Mouse (Mus musculus) bone marrow macrophage, adult 2 months (primary cell): ENCODE results near the gene Zdhhc1. TPM values are rescaled to one million over a fixed set of nuclear protein-coding genes. Genes with fewer than 3 reads are reported as not detected.

ENCODE experiments used
- H3K27ac ChIP-seq: 2 replicates; pipeline ENCODE4 v1.5.1; 2012; ENCODE audit warnings: low read depth, low read length; ENCODE audit not compliant: insufficient read depth
- H3K4me1 ChIP-seq: 2 replicates; pipeline ENCODE4 v1.6.1; 2012; ENCODE audit warnings: low read length; ENCODE audit not compliant: control insufficient read depth, insufficient read depth
- H3K4me3 ChIP-seq: 2 replicates; pipeline ENCODE4 v1.5.1; 2012; ENCODE audit warnings: mild to moderate bottlenecking, low read length, moderate library complexity; ENCODE audit not compliant: insufficient read depth
- CTCF ChIP-seq: IDR thresholded peaks from 2 replicates; pipeline ENCODE4 v1.5.1; 2012; ENCODE audit warnings: low read depth, mild to moderate bottlenecking, low read length, moderate library complexity
- POLR2A ChIP-seq: IDR thresholded peaks from 2 replicates; pipeline ENCODE4 v1.6.1; 2012; ENCODE audit warnings: mild to moderate bottlenecking, low read depth, low read length, borderline replicate concordance
- polyA plus RNA-seq: library from polyadenylated mRNA; stranded (reverse); fragments of >200 nt; gene quantifications from 2 replicates; pipeline ENCODE4 v1.2.4, GENCODE M21; 2012; ENCODE audit not compliant: missing spikeins, insufficient read depth, insufficient read length

The Zdhhc1 gene
- polyA plus RNA-seq, 1 experiment = 16.0 TPM

GRCm38 (mm10) chr8:105481013-105481412 is 15.7 kb downstream of the Zdhhc1 start:
- TF ChIP-seq CTCF = no peak
- TF ChIP-seq POLR2A = no peak
- no peaks in the 10 kb centered on the region for H3K4me1 ChIP-seq
- no peak overlapping the region for H3K4me3 ChIP-seq
- no peak overlapping the region for H3K27ac ChIP-seq

- TF ChIP-seq CTCF = no peak
- TF ChIP-seq POLR2A = no peak
- no peak overlapping the region for H3K4me3 ChIP-seq
- H3K4me1 ChIP-seq = no peaks in the 10 kb centered on the region
- no peak overlapping the region for H3K27ac ChIP-seq
Measured at GRCm38 (mm10) chr8:105477792-105478191, 18.9 kb downstream of the Zdhhc1 start.

GRCm38 (mm10) chr8:105476628-105477413 is 19.9 kb downstream of the Zdhhc1 start:
- peak; percentile 64; the same call in 1 of the 2 replicates for TF ChIP-seq CTCF
- TF ChIP-seq POLR2A = no peak
- no peak overlapping the region for H3K4me3 ChIP-seq
- H3K27ac ChIP-seq = no peak overlapping the region
- H3K4me1 ChIP-seq = no peaks in the 10 kb centered on the region; the same call in 1 of the 2 replicates

- no peak for TF ChIP-seq POLR2A
- TF ChIP-seq CTCF = no peak
- Histone ChIP-seq H3K4me1 (peaks cover 4% of the 10 kb centered on the region), H3K27ac (no peak overlapping the region), H3K4me3 (no peak overlapping the region)
Measured at GRCm38 (mm10) chr8:105476161-105476560, 20.5 kb downstream of the Zdhhc1 start.

- H3K4me3 ChIP-seq = no peak overlapping the region
- TF ChIP-seq POLR2A (no peak), CTCF (no peak)
- H3K4me1 ChIP-seq = peaks cover 4% of the 10 kb centered on the region
- H3K27ac ChIP-seq = no peak overlapping the region
Measured at GRCm38 (mm10) chr8:105475742-105476141, 21.0 kb downstream of the Zdhhc1 start.

GRCm38 (mm10) chr8:105475254-105475653 is 21.4 kb downstream of the Zdhhc1 start:
- no peak overlapping the region for H3K27ac ChIP-seq
- TF ChIP-seq POLR2A = no peak
- TF ChIP-seq CTCF = no peak
- H3K4me1 ChIP-seq = peaks cover 4% of the 10 kb centered on the region
- H3K4me3 ChIP-seq = no peak overlapping the region

- Histone ChIP-seq H3K4me1 (peaks cover 4% of the 10 kb centered on the region), H3K27ac (no peak overlapping the region), H3K4me3 (no peak overlapping the region)
- no peak for TF ChIP-seq CTCF
- no peak for TF ChIP-seq POLR2A
Measured at GRCm38 (mm10) chr8:105474680-105475079, 22.0 kb downstream of the Zdhhc1 start.

GRCm38 (mm10) chr8:105473816-105474606 is 22.7 kb downstream of the Zdhhc1 start:
- no peak overlapping the region for H3K27ac ChIP-seq

GRCm38 (mm10) chr8:105472983-105473382 is 23.7 kb downstream of the Zdhhc1 start:
- Histone ChIP-seq H3K4me1 (peaks cover 4% of the 10 kb centered on the region), H3K27ac (no peak overlapping the region), H3K4me3 (no peak overlapping the region)
- TF ChIP-seq POLR2A (no peak), CTCF (no peak)

More at GRCm38 (mm10) chr8:105473816-105474606, 22.7 kb downstream of the Zdhhc1 start:
- no peak overlapping the region for H3K4me3 ChIP-seq
- peaks cover 4% of the 10 kb centered on the region for H3K4me1 ChIP-seq
- TF ChIP-seq POLR2A (no peak), CTCF (no peak)
